Mouse (Mus musculus) heart, adult 2 months (tissue): ENCODE data around the gene Atg4a. TPM values are rescaled to one million over a fixed set of nuclear protein-coding genes. Genes with fewer than 3 reads are reported as not detected.

Experiments used
- DNase-seq, 2 experiments: peaks; one replicate each; pipeline ENCODE4 v3.0.0; 2021
- H3K27ac ChIP-seq: fragments of 200-600 bp; 2 replicates; pipeline ENCODE4 v1.8.1; 2022
- H3K27me3 ChIP-seq: fragments of 200-500 bp; 2 replicates; pipeline ENCODE4 v1.6.1; 2012; ENCODE audit warnings: mild to moderate bottlenecking, low read length, inconsistent platforms, mixed read lengths; ENCODE audit not compliant: control insufficient read depth, insufficient read depth
- H3K36me3 ChIP-seq: fragments of 200-500 bp; 2 replicates; pipeline ENCODE4 v1.6.1; 2012; ENCODE audit warnings: low read length, inconsistent platforms; ENCODE audit not compliant: control insufficient read depth, insufficient read depth
- H3K4me1 ChIP-seq: fragments of 200-500 bp; 2 replicates; pipeline ENCODE4 v1.6.1; 2011; ENCODE audit warnings: low read length; ENCODE audit not compliant: control insufficient read depth, insufficient read depth
- H3K4me3 ChIP-seq: fragments of 200-600 bp; 2 replicates; pipeline ENCODE4 v1.8.1; 2022
- H3K79me2 ChIP-seq: fragments of 200-500 bp; replicated peaks from 2 replicates; pipeline ENCODE4 v1.6.1; 2012; ENCODE audit warnings: mild to moderate bottlenecking, inconsistent platforms, low read length, moderate library complexity, mixed read lengths; ENCODE audit not compliant: control insufficient read depth, insufficient read depth
- H3K9ac ChIP-seq: fragments of 200-500 bp; 2 replicates; pipeline ENCODE4 v1.6.1; 2012; ENCODE audit warnings: low read depth, mild to moderate bottlenecking, control low read depth, inconsistent platforms, low read length, mixed read lengths
- CTCF ChIP-seq: fragments of 200-600 bp; IDR thresholded peaks from 2 replicates; pipeline ENCODE4 v1.8.1; 2022; ENCODE audit warnings: antibody characterized with exemption, mild to moderate bottlenecking, moderate library complexity
- EP300 ChIP-seq: fragments of 200-500 bp; IDR thresholded peaks from 2 replicates; pipeline ENCODE4 v1.6.1; 2011; ENCODE audit warnings: low read depth, low read length, control low read depth; ENCODE audit not compliant: insufficient read depth
- POLR2A ChIP-seq: fragments of 200-500 bp; IDR thresholded peaks from 2 replicates; pipeline ENCODE4 v1.6.1; 2011; ENCODE audit warnings: mild to moderate bottlenecking, low read depth, low read length, control low read depth; ENCODE audit not compliant: insufficient read depth
- WGBS: fragments of 180-500 bp; shearing (Covaris S2); methylation state at CpG from one replicate; pipeline ENCODE4 v1.1.7; 2018; 5-methylcytosine and 5-hydroxymethylcytosine counted together
- intact Hi-C: fragments of 180-260 bp; cut with DNase I; formaldehyde crosslinking; loops from one replicate; pipeline ENCODE4 v1.15.1; 2025
- polyA plus RNA-seq: library from polyadenylated mRNA; depleted of rRNA; stranded (reverse); fragments of >200 nt; gene quantifications from 2 replicates; pipeline ENCODE4 v1.2.3, GENCODE M21; 2012
- total RNA-seq, 2 experiments: library from RNA; stranded (reverse); gene quantifications; 2 replicates each; pipeline ENCODE4 v1.2.3; 2021

The Atg4a gene
- total and polyA plus RNA-seq, 3 experiments, result 4.3 to 10.8 (median 9.2) TPM

- intact Hi-C loops, result no loop called here
- no peaks in the 10 kb centered on the region for H3K36me3 ChIP-seq
- no peak for DNase-seq
- H3K4me1 ChIP-seq, result no peaks in the 10 kb centered on the region
- TF ChIP-seq CTCF (no peak), EP300 (no peak), POLR2A (no peak)
- WGBS, result 84% methylated on average over 4 of the region's 4 CpGs
- H3K27ac ChIP-seq, result no peak overlapping the region
- no peaks in the 10 kb centered on the region for H3K27me3 ChIP-seq
- H3K9ac ChIP-seq, result no peak overlapping the region
- no peak overlapping the region for H3K4me3 ChIP-seq
- no peaks in the 10 kb centered on the region for H3K79me2 ChIP-seq
Observed at GRCm38 (mm10) chrX:140953618-140954017, 3.1 kb upstream of the Atg4a start.

GRCm38 (mm10) chrX:140956959-140957358, 252 bp downstream of the Atg4a start:
- H3K4me1 ChIP-seq, result no peaks in the 10 kb centered on the region
- peak overlapping the region; percentile 67 for H3K27ac ChIP-seq
- no peaks in the 10 kb centered on the region for H3K36me3 ChIP-seq
- no peaks in the 10 kb centered on the region for H3K27me3 ChIP-seq
- H3K4me3 ChIP-seq, result peak overlapping the region; percentile 52
- 20% methylated on average over 5 of the region's 5 CpGs for WGBS
- H3K79me2 ChIP-seq, result no peaks in the 10 kb centered on the region
- TF ChIP-seq CTCF, result no peak
- no peak for TF ChIP-seq EP300
- no peak for TF ChIP-seq POLR2A
- peak overlapping the region; percentile 51 for H3K9ac ChIP-seq
- no peak for DNase-seq
- intact Hi-C loops, result no loop called here

DNA sequence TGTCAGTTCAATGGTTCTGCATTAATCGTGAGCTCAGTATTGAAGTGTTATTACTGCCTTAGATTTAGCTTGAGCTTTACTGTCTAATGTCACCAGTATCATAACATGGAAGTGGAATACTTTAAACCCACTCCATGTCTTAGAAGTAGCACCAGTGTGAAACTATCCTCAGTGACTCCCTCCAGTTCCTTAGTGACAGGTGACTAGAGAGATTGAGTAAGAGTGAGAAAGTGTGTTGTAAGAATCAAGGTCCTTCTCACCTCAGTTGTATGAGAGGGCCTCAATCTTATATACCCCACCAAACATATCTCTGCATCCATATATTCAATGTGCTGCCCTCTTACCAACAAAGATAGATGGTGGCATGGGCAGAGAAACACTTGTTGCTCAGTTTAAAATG, 22.2 kb downstream of the Atg4a start:
- no peaks in the 10 kb centered on the region for H3K27me3 ChIP-seq
- TF ChIP-seq POLR2A, result no peak
- no peak for TF ChIP-seq EP300
- TF ChIP-seq CTCF, result no peak
- 90% methylated on average over 1 of the region's 1 CpGs for WGBS
- peaks cover 3% of the 10 kb centered on the region; the same call in 1 of the 2 replicates for H3K36me3 ChIP-seq
- H3K4me1 ChIP-seq, result peaks cover 7% of the 10 kb centered on the region
- no peak overlapping the region for H3K9ac ChIP-seq
- no peaks in the 10 kb centered on the region for H3K79me2 ChIP-seq
- H3K27ac ChIP-seq, result peak overlapping the region; percentile 55
- no peak for DNase-seq
- intact Hi-C loops, result no loop called here
- no peak overlapping the region for H3K4me3 ChIP-seq

DNA sequence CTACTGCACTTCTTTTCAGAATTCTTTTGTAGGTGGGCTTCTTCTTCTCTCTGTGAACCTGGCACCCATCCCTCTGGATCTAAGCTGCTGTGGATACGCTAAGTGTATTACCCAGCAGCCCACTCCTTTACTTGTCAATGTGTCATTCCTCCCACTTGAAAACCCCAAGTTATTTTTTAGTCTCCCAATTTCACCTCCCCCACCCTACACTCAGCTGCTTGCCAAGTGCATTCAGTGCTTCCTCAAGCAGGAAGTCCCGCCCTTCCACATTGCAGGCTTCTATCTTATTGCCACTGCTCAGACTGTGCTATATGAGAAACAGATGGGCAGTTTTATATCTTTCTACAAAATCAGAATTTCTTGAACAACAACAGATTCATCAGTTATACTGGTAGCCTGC, 22.8 kb downstream of the Atg4a start:
- peak in 1 of 2 experiments; percentile 40 for DNase-seq
- H3K36me3 ChIP-seq, result peaks cover 3% of the 10 kb centered on the region; the same call in 1 of the 2 replicates
- intact Hi-C loops, result no loop called here
- H3K4me1 ChIP-seq, result peaks cover 7% of the 10 kb centered on the region
- no peak overlapping the region for H3K4me3 ChIP-seq
- 45% methylated on average over 2 of the region's 2 CpGs for WGBS
- H3K27ac ChIP-seq, result peak overlapping the region; percentile 55
- H3K27me3 ChIP-seq, result no peaks in the 10 kb centered on the region
- TF ChIP-seq POLR2A (no peak), CTCF (no peak), EP300 (peak; percentile 66; the same call in 1 of the 2 replicates)
- H3K79me2 ChIP-seq, result no peaks in the 10 kb centered on the region
- no peak overlapping the region for H3K9ac ChIP-seq

DNA sequence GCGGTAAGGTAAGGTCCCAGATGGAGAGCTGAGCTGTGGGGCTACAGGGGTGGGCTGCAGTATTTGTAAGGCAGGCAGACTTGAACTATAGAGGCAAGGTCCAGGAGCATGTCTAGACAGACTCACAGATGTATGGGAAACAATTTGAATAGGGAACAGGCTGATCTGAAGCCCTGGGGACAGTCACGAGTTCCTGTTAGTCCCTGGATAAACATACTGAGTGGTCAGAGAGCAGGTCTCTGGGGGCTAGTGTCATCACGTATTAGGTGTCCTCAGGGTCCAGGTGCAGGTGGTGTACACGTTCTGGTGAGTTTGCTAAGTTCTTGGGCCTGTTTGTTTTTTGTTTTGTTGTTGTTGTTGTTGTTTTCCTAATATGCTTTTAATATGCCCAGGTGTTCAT, 23.5 kb downstream of the Atg4a start:
- TF ChIP-seq EP300, result no peak
- no peak for TF ChIP-seq CTCF
- TF ChIP-seq POLR2A, result no peak
- DNase-seq, result no peak
- H3K79me2 ChIP-seq, result no peaks in the 10 kb centered on the region
- H3K27me3 ChIP-seq, result no peaks in the 10 kb centered on the region
- 51% methylated on average over 4 of the region's 4 CpGs for WGBS
- peaks cover 3% of the 10 kb centered on the region; the same call in 1 of the 2 replicates for H3K36me3 ChIP-seq
- no peak overlapping the region for H3K4me3 ChIP-seq
- intact Hi-C loops, result no loop called here
- H3K27ac ChIP-seq, result peak overlapping the region; percentile 55
- no peak overlapping the region for H3K9ac ChIP-seq
- peaks cover 7% of the 10 kb centered on the region for H3K4me1 ChIP-seq

- peak in 1 of 2 experiments; percentile 12 for DNase-seq
Observed at GRCm38 (mm10) chrX:140983206-140983960, 26.7 kb downstream of the Atg4a start.

More at GRCm38 (mm10) chrX:140983206-140983960, 26.7 kb downstream of the Atg4a start:
- no peak for TF ChIP-seq CTCF
- TF ChIP-seq POLR2A, result no peak
- no peak for TF ChIP-seq EP300
- Histone ChIP-seq H3K27me3 (no peaks in the 10 kb centered on the region), H3K9ac (no peak overlapping the region), H3K4me3 (no peak overlapping the region), H3K79me2 (no peaks in the 10 kb centered on the region), H3K36me3 (peaks cover 3% of the 10 kb centered on the region; the same call in 1 of the 2 replicates), H3K4me1 (peaks cover 7% of the 10 kb centered on the region), H3K27ac (peak overlapping the region; percentile 65)
- WGBS, result 32% methylated on average over 6 of the region's 6 CpGs
- intact Hi-C loops, result no loop called here
